Mouse (Mus musculus) stomach, embryonic 16.5 days (tissue): Measurements from ENCODE around the gene Sesn1. TPM values are rescaled to one million over a fixed set of nuclear protein-coding genes. Genes with fewer than 3 reads are reported as not detected.
"Not testable (repeated sequence)": the region's sequence is repeated elsewhere in the genome, so short reads cannot be mapped to it uniquely, and the experiment has no call there.

Experiments used
- ATAC-seq: fragments of 200-750 bp; cut with Nextera tagmentation; 2 replicates; pipeline ENCODE4 v1.8.0; 2017; ENCODE audit warnings: moderate number of reproducible peaks, moderate TSS enrichment; ENCODE audit not compliant: insufficient read depth, low FRiP score
- H3K27ac ChIP-seq: fragments of 300-500 bp; sonication (generic); 2 replicates; pipeline ENCODE4 v1.5.1; 2014; ENCODE audit warnings: low read length
- H3K27me3 ChIP-seq: fragments of 300-500 bp; sonication (generic); 2 replicates; pipeline ENCODE4 v1.6.1; 2014; ENCODE audit warnings: low read length, control low read depth, mixed read lengths; ENCODE audit not compliant: control insufficient read depth, insufficient read depth
- H3K36me3 ChIP-seq: fragments of 300-500 bp; sonication (generic); 2 replicates; pipeline ENCODE4 v1.6.1; 2014; ENCODE audit warnings: low read length; ENCODE audit not compliant: control insufficient read depth, insufficient read depth
- H3K4me1 ChIP-seq: fragments of 300-500 bp; sonication (generic); 2 replicates; pipeline ENCODE4 v1.6.1; 2014; ENCODE audit warnings: low read length, control low read depth, mixed read lengths; ENCODE audit not compliant: control insufficient read depth, insufficient read depth
- H3K4me2 ChIP-seq: fragments of 300-500 bp; sonication (generic); 2 replicates; pipeline ENCODE4 v1.6.1; 2014; ENCODE audit warnings: low read depth, low read length, mixed read lengths
- H3K4me3 ChIP-seq: fragments of 300-500 bp; sonication (generic); replicated peaks from 2 replicates; pipeline ENCODE4 v1.5.1; 2014; ENCODE audit warnings: mild to moderate bottlenecking, low read length
- H3K9ac ChIP-seq: fragments of 300-500 bp; sonication (generic); 2 replicates; pipeline ENCODE4 v1.6.1; 2014; ENCODE audit warnings: low read length
- H3K9me3 ChIP-seq: fragments of 300-500 bp; sonication (generic); replicated peaks from 2 replicates; pipeline ENCODE4 v1.6.1; 2016; ENCODE audit warnings: low read length, control low read depth; ENCODE audit not compliant: control insufficient read depth
- WGBS: fragments of 180-500 bp; shearing (Covaris S2); extraction: QIAGEN DNeasy Blood & Tissue Kit; methylation state at CpG from one replicate; pipeline ENCODE4 v1.1.7; 2014; 5-methylcytosine and 5-hydroxymethylcytosine counted together
- polyA plus RNA-seq: library from polyadenylated mRNA; unstranded; fragments of >200 nt; fragmentation: Nextera tagmentation; extraction: Ambion mirVana; gene quantifications from 2 replicates; pipeline ENCODE4 v1.2.1, GENCODE M21; 2015

The Sesn1 gene
- polyA plus RNA-seq, 1 experiment from 2014 or later, result 34.2 TPM

DNA sequence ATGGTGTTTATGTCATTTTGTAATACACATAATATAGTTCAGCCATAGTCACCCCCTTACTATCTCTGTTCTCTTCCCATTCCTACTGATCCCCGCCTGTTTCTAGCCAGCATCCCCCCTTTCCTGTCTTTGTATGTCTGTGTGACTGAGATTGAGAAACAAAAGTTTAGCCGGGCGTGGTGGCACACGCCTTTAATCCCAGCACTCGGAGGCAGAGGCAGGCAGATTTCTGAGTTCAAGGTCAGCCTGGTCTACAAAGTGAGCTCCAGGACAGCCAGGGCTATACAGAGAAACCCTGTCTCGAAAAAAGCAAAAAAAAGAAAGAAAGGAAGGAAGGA is 9.0 kb downstream of the Sesn1 start:
- H3K9me3 ChIP-seq, H3K9ac ChIP-seq, H3K27ac ChIP-seq, H3K36me3 ChIP-seq, H3K27me3 ChIP-seq, ATAC-seq, H3K4me3 ChIP-seq, H3K4me1 ChIP-seq, H3K4me2 ChIP-seq: not testable (repeated sequence)
- WGBS, result 88% methylated on average over 6 of the region's 6 CpGs

DNA sequence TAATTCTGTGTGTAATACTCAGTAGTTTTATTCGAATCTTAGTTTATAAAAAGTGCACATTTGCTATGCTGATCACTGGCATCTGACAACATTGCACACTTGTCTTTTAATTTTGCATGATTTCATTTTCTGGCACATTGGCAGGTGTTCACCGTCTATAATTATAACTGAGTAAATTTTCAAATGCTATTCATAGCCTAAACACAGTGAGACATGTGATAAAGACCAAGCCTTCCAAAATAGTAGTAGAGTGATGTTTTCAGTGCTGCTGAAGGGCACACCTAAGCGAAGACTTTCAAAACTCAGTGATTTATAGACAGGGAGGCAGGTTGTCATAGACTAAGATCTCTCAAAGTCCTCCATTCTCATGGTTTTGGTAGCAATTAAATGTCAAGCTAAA is 9.6 kb downstream of the Sesn1 start:
- Histone ChIP-seq H3K9ac (no peak overlapping the region), H3K27ac (no peak overlapping the region), H3K4me1 (0 out of 2 replicates have a peak, but pooled peaks cover 5% of the 10 kb centered on the region), H3K27me3 (no peaks in the 10 kb centered on the region), H3K4me2 (no peak overlapping the region), H3K36me3 (no peaks in the 10 kb centered on the region), H3K9me3 (no peaks in the 10 kb centered on the region), H3K4me3 (no peak overlapping the region)
- ATAC-seq, result no peak
- 67% methylated on average over 3 of the region's 3 CpGs for WGBS

DNA sequence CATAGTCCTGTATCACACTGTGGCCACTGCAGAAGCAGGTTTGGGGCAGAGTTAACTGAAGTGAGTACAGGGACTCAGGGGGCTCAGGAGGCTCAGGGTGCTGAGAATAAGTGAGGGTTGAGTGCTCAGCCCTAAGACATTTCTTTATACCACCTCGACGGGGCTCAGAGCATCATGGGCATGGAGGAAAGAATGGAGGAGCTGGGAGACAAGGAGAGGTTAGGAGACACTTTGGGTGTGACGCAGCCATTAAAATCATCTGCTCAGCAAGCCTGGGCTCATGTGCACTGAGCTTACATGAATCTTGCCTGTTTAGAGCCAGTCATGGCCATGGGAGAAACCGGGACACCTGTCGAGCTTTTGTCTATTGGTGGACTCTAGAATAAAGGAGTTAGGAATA is 10.7 kb downstream of the Sesn1 start:
- no peaks in the 10 kb centered on the region for H3K9me3 ChIP-seq
- no peaks in the 10 kb centered on the region for H3K27me3 ChIP-seq
- 0 out of 2 replicates have a peak, but pooled peaks cover 5% of the 10 kb centered on the region for H3K4me1 ChIP-seq
- no peak for ATAC-seq
- no peak overlapping the region for H3K27ac ChIP-seq
- WGBS, result 92% methylated on average over 5 of the region's 5 CpGs
- H3K36me3 ChIP-seq, result no peaks in the 10 kb centered on the region
- H3K4me3 ChIP-seq, result no peak overlapping the region
- H3K9ac ChIP-seq, result no peak overlapping the region
- no peak overlapping the region for H3K4me2 ChIP-seq

DNA sequence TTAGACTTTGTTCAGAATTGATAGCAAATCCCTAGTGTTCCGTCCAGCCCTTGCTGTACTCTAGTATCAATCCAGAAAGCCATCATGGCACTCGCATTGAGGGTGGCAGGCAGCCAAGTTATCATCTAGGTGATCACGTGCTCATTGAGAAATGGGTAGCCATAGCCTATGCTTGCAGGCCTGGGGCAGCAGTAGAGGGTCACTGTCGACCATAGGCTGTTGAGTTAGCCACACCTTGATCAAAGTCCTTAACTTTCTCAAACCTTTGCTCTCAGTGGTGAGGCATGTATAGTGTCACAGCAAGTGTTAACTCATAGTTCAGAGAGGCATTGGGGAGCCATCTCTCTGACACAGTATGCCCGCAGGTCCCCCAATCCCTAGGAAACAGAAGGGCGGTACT is 11.4 kb downstream of the Sesn1 start:
- no peaks in the 10 kb centered on the region for H3K27me3 ChIP-seq
- H3K27ac ChIP-seq, result no peak overlapping the region
- ATAC-seq, result no peak
- H3K9me3 ChIP-seq, result no peaks in the 10 kb centered on the region
- no peak overlapping the region for H3K9ac ChIP-seq
- H3K4me1 ChIP-seq, result 0 out of 2 replicates have a peak, but pooled peaks cover 5% of the 10 kb centered on the region
- no peak overlapping the region for H3K4me3 ChIP-seq
- no peak overlapping the region for H3K4me2 ChIP-seq
- no peaks in the 10 kb centered on the region for H3K36me3 ChIP-seq
- WGBS, result 89% methylated on average over 6 of the region's 6 CpGs

DNA sequence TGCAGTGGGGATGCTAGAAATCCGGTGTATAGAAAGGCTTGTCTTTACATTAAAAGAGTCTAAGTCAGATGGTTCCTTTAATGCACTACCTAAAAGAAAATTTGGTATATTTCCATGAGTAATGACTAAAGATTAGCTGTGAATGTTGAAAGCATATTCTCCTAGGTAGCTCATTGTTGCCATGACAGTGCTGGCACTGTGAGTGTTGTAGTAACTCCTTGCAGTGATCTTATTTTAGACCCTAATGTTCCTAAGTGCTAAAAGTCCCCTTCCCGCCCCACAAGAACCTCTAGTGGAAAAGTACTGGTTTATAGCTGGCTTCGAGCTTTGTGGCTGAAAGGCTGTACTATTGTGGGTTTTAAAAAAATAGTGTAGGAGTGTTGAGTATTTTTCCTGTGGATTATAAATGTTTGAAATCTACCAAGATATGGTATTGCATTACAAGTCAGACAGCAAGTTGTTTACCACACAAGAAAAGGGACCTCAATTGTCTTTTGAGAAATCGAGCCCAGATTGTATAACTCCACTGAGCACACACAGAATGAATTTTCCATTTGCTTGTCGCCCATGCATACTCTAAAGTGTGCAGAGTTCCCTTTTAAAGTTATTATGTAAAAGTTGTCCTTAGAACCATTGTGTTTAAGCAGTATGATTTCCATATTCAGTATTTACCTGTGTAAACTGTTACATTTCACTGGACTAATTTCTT is 13.0 kb downstream of the Sesn1 start:
- no peaks in the 10 kb centered on the region for H3K9me3 ChIP-seq
- ATAC-seq, result peak; percentile 33; the same call in 1 of the 2 replicates
- H3K9ac ChIP-seq, result no peak overlapping the region
- H3K36me3 ChIP-seq, result no peaks in the 10 kb centered on the region
- no peak overlapping the region for H3K4me2 ChIP-seq
- WGBS, result 73% methylated on average over 5 of the region's 5 CpGs
- H3K4me3 ChIP-seq, result no peak overlapping the region
- H3K4me1 ChIP-seq, result 0 out of 2 replicates have a peak, but pooled peaks cover 5% of the 10 kb centered on the region
- H3K27me3 ChIP-seq, result no peaks in the 10 kb centered on the region
- no peak overlapping the region for H3K27ac ChIP-seq

DNA sequence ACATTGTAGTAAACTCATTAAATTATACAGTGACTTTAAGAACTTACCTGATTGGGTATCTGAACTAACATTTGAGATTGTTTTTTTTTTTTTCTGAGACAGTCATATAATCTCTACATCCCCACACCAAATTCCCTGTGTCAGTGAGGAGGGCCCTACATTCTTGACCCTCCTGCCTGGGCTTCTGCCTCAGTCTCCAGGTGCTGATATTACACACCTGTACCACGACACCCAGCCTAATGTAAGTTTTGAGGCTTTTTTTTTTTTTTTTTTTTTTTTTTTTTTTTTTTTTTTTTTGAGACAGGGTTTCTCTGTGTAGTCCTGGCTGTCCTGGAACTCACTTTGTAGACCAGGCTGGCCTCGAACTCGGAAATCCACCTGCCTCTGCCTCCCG is 13.5 kb downstream of the Sesn1 start:
- not testable (repeated sequence) for H3K36me3 ChIP-seq, ATAC-seq, H3K4me2 ChIP-seq, H3K9me3 ChIP-seq, H3K27ac ChIP-seq, H3K9ac ChIP-seq, H3K4me1 ChIP-seq, H3K4me3 ChIP-seq, H3K27me3 ChIP-seq
- 90% methylated on average over 2 of the region's 4 CpGs for WGBS

DNA sequence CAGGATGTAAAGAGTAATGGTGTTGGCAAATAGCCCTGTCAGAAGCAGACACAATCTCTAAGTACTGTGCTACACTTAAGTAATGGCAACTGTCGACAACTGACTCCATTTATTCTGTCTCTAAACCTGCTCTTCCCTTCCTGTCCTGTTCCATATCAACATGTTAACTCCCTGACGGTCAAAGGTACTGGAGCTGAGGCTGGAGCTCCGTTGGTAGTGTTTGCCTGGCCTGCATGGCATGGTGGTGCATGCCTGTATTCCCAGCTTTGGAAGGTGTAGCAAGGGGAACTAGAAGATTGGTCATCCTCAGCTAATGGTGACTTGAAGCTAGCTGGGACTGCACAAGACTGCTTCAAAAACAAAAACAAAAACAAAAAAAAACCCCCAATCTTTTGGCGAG is 14.2 kb downstream of the Sesn1 start:
- ATAC-seq, result no peak
- Histone ChIP-seq H3K36me3 (no peaks in the 10 kb centered on the region), H3K27ac (no peak overlapping the region), H3K9me3 (no peaks in the 10 kb centered on the region), H3K27me3 (no peaks in the 10 kb centered on the region), H3K4me3 (no peak overlapping the region), H3K4me2 (no peak overlapping the region), H3K4me1 (0 out of 2 replicates have a peak, but pooled peaks cover 5% of the 10 kb centered on the region), H3K9ac (no peak overlapping the region)
- WGBS, result 60% methylated on average over 4 of the region's 4 CpGs

DNA sequence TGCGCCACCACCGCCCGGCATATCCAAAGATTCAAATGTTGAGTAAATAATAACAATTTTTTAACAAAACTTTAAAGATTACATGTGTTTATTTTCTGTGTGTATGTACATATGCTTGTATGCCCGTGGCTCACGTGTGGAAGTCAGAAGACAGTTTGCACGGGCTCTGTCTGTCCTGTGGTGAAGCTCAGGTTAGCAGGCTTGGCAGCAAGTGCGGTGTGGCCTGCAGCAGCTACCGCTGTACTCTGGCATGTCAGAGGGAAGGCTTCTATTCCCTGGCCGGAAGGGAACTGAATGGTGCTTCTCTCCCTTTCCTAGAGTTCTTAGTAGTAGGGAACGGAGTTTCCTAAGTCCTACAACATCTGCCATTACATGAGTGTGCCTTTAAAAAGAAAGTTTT is 15.3 kb downstream of the Sesn1 start:
- ATAC-seq, result no peak
- H3K27me3 ChIP-seq, result no peaks in the 10 kb centered on the region
- no peak overlapping the region for H3K4me3 ChIP-seq
- 87% methylated on average over 10 of the region's 10 CpGs for WGBS
- no peaks in the 10 kb centered on the region for H3K9me3 ChIP-seq
- no peak overlapping the region for H3K9ac ChIP-seq
- no peak overlapping the region for H3K4me2 ChIP-seq
- H3K36me3 ChIP-seq, result no peaks in the 10 kb centered on the region
- no peak overlapping the region for H3K27ac ChIP-seq
- 0 out of 2 replicates have a peak, but pooled peaks cover 5% of the 10 kb centered on the region for H3K4me1 ChIP-seq

DNA sequence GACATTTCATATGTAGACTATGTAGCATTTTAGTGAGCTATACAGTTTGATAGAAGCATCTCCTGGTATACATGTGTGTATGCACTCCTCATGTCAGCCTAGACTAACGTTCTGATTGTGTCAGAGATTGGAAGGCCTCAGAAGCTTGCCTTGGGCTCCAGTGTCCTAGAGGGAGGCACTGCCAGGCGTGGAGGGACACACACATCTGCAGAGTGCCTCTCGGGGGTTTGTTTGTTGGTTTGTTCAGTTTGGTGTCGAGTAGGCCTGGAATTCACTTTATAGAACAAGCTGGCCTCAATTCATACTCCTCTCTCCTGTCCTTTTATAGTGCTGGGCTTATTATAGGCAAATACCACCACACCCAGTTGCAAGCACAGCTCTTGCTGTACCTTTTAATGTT is 16.3 kb downstream of the Sesn1 start:
- no peaks in the 10 kb centered on the region for H3K9me3 ChIP-seq
- no peak overlapping the region for H3K9ac ChIP-seq
- H3K4me2 ChIP-seq, result no peak overlapping the region
- H3K27ac ChIP-seq, result no peak overlapping the region
- H3K27me3 ChIP-seq, result no peaks in the 10 kb centered on the region
- no peak overlapping the region for H3K4me3 ChIP-seq
- no peaks in the 10 kb centered on the region for H3K36me3 ChIP-seq
- H3K4me1 ChIP-seq, result 0 out of 2 replicates have a peak, but pooled peaks cover 5% of the 10 kb centered on the region
- ATAC-seq, result no peak
- 86% methylated on average over 4 of the region's 4 CpGs for WGBS
